Mouse (Mus musculus) lung, postnatal 0 days (tissue): ENCODE measurements around the gene Hsf2bp.

ENCODE experiments used
- CTCF ChIP-seq: IDR thresholded peaks from 2 replicates; pipeline ENCODE4 v1.5.1; 2016; ENCODE audit warnings: antibody characterized with exemption, mild to moderate bottlenecking
- EP300 ChIP-seq: IDR thresholded peaks from 2 replicates; pipeline ENCODE4 v1.6.1; 2016; ENCODE audit warnings: antibody characterized with exemption, mild to moderate bottlenecking, control low read depth

DNA sequence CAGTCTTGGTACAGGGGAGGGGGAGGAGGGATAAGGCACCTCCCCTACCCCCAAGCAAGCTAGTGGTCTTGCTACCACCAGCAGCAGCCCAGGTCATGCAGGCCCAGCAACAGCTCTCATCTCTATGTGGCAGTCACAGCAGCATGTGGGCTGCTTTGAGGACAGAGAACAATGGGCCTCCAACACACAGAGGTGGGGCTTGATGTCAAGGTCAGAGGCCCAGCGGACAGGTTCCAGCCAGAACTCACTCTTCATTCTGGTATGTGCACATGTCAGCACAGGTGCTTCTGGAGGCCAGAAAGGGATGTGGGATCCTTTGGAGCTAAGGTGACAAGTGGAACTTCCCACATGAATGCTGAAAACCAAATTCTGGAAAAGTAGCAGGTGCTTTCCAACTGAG, 102.2 kb downstream of the Hsf2bp start:
- TF ChIP-seq CTCF, result no peak
- TF ChIP-seq EP300, result no peak
